Mouse (Mus musculus): Measurements from ENCODE around the gene Phactr2.

Phactr2 gene

GRCm38 (mm10) chr10:13331405-13332032, 142.7 kb downstream of the Phactr2 start:
- DNase-seq (ENCODE audit: low spot score) = no peak

GRCm38 (mm10) chr10:13328602-13329001, 145.6 kb downstream of the Phactr2 start:
- DNase-seq (ENCODE audit: low spot score) = no peak

- no peak for DNase-seq (ENCODE audit: low spot score)
These were observed 147.9 kb downstream of the Phactr2 start for GRCm38 (mm10) chr10:13326149-13326873.

DNA sequence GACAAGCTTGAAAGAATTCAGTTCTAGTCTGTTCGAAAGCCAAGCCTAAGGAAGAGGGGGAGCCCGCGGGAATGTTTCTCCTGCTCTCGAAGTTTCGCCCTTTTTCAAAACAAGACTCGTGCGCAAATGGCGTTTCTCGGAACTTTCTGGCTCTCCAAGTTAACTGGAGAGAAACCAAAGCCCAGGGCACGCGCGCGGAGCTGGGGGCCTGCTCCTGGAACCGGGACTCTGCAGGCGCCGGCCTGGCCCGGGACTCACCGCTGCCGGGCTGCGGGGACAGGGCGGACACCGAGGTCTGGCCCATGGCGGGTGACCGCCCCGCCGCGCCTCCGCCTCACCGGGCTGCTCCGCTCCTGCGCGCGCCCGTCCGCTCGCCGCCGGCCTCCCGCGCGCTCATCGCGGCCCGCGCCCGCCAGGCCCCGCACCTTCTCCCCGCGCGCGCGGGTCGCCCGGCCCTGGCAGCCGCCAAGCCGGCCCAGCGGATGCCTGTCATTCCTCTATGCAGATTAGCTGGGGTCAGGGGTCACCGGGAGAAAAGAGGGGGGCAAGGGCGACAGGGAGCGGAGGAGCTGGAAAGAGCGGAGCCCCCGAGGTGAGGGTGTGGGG, 150.3 kb downstream of the Phactr2 start:
- peak; percentile 84 for DNase-seq (ENCODE audit: low spot score)

DNA sequence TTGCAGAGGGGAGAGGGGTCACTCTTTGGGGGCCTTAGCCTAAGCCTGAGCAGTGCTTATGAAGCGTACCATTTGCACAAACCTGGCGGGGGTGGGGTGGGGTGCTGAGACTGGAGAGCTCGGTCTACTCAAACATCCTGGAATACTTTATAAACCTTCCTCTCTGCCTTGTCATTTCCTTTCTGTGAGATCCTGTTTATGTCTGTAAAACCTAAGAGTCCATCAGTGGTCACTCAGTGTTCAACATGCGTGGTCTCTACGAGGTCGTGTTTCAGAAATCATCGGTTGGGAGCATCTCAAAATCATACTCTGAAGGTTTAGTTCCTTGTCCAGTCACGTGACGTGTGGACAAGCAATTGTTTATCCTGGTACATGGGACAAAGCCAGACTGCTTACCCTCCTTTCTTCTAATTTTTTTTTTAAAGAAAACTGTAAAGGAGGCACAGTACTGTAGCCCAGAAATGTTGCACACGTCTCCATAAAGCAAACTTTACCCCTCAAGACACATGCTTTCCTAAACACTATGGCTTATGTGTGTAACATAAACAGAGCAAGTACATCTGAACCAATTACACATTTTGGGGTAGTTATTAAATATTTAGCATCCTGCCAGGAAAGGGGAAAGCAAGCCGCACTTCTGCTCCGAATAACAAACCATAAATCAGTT, 150.9 kb downstream of the Phactr2 start:
- peak; percentile 25 for DNase-seq (ENCODE audit: low spot score)

DNA sequence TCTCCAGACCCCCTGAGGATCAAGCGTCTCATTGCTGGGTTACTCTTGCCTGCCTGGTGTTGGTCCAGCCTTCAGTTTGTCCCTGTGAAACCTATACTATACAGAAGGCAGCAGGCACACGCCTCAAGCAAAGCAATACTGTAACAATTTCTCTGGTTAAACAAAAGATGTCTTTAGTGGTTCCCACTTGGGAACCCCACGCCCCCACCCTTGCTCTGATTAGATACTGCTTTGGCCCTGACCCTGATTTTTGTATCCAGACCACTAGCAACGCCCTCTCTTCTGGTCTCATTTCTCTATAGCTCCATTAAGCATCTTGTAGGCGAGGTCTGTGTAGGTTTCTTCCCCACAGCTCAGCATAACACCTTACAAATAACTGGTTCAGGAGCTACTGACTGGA, 159.2 kb downstream of the Phactr2 start:
- DNase-seq (ENCODE audit: low spot score) = no peak

- no peak for DNase-seq (ENCODE audit: low spot score)
These were observed 161.6 kb downstream of the Phactr2 start for GRCm38 (mm10) chr10:13312576-13312975.

DNA sequence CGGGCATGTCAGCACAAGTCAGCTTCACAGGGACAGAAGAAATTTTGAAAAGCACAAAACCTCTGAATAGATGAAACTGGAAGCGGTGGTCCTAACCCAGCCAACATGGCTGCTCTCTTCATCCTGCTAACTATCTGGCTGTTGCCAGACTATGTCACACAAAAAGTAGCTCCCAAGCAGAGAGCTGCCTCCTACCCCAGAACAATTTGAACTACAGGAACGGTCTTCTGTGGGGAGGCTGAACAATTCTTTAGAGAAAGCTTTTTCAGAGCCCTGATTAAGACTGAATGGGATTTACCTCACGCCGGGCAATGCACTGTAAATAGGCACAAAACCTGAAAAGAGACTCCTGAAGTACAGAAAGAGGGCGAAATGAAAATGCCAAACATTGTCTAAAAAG, 162.6 kb downstream of the Phactr2 start:
- DNase-seq (ENCODE audit: low spot score) = no peak

DNA sequence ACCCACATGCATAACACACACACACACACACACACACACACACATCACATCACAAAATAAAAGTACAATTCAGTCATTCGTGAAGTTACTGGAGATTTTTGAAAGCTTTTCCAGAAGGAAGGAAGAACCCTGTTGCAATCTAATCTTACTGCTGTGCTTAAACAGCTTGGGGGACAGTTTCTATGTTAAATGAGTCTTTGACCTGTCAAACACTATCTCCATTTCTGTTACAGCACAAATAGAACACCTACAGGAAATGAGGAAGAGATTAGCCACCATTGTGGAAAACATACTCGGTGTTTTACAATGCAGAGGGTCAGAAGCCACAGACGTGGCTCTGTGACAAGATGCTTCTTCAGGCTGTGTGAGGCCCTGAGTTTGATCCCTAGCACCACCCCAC, 164.1 kb downstream of the Phactr2 start:
- no peak for DNase-seq (ENCODE audit: low spot score)

DNA sequence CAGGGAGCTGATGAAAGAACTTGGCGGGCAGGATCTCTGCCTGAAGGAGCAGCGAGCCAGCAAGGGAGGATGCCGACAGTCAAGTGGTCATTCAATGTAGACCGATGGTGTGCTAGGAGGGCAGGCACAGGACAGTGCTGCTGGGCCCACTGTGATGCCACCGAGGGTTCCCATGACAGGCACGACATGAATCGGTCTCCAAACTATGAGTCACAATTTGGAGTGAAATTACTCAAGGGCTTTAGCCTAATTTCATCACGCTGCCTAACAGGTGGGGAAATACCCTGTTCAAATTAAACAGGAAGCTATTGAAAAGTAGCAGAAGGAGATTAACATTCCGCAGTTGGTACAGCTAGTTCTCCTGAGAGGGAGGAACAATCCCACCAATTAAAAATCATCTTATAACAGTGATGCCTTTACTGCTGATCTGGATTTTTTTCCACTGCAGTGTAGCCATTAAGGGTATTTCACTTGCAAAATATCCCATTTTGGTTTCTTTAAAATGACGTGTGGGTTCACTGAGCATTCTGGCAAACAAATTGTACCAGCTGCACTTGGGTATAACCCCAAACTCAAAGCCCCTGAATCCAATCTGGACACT, 169.5 kb downstream of the Phactr2 start:
- no peak for DNase-seq (ENCODE audit: low spot score)

- DNase-seq (ENCODE audit: low spot score) = no peak
These were observed 170.6 kb downstream of the Phactr2 start for GRCm38 (mm10) chr10:13303271-13304265.

GRCm38 (mm10) chr10:13300601-13301000, 173.6 kb downstream of the Phactr2 start:
- peak; percentile 35 for DNase-seq (ENCODE audit: low spot score)

- no peak for DNase-seq (ENCODE audit: low spot score)
These were observed 174.0 kb downstream of the Phactr2 start for GRCm38 (mm10) chr10:13300196-13300595.

- no peak for DNase-seq (ENCODE audit: low spot score)
These were observed 179.3 kb downstream of the Phactr2 start for GRCm38 (mm10) chr10:13294886-13295285.

DNA sequence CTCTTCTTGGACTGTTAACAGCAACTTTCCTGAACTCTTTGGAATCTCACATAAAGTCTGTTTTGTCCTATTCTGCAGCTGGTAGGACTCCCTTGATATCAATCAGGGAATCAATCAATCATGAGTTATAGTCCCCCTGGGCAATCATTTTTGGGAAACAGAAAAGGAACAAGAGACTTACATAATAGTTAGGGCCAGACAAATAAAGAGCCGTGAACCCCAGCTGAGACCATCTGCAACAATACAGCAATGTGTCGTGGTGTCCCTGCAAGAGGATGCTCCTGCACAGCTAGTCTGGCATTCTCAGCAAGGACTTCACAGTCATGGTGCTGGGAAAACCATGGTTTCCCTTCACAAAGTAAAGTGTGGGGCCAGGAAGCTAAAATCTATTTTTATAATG, 182.2 kb downstream of the Phactr2 start:
- no peak for DNase-seq (ENCODE audit: low spot score)

GRCm38 (mm10) chr10:13289252-13289961, 184.8 kb downstream of the Phactr2 start:
- DNase-seq (ENCODE audit: low spot score) = no peak

- DNase-seq (ENCODE audit: low spot score) = no peak
These were observed 185.9 kb downstream of the Phactr2 start for GRCm38 (mm10) chr10:13288296-13288695.

DNA sequence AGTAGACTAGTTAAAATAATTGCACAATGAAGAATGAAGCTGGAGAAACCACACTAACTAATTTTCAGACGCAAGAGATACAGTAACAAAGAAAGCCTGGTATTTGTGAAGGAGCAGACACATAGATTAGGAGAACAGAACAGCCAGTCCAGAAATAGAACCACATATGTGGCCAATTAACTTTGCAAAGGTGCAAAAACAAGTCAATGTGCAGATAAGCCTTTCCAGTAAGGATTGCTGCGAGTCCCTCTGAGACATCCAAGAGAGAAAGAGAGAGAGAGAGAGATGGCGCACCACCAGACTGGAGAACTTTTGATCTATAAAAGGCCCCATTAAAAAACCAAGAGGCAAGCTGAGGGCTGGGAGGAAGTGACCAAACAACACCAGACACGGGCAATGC, 190.8 kb downstream of the Phactr2 start:
- no peak for DNase-seq (ENCODE audit: low spot score)

GRCm38 (mm10) chr10:13280298-13280853, 193.8 kb downstream of the Phactr2 start:
- DNase-seq (ENCODE audit: low spot score) = peak; percentile 53

DNA sequence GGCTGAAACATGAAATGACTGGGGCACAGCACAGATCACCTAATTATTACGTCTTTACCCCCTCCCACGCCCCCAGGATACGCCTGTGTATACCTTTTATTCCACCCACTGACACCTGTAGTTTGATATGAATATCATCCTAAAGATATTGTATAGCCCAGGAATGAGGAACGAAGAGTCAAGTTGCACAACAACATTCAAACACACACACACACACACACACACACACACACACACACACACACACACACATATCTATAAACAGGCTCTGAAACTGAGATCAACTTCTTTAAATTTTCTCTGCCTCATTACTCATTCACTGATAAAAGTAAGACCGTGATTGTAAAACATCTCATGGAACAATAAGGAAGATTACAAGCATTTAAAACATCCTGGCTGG, 197.9 kb downstream of the Phactr2 start:
- DNase-seq (ENCODE audit: low spot score) = no peak
